Mouse (Mus musculus): Measurements from ENCODE around the gene Trpm1.

The Trpm1 gene

GRCm38 (mm10) chr7:64231996-64232395 lies 78.4 kb downstream of the Trpm1 start:
- DNase-seq (ENCODE audit: low read depth, low spot score) = no peak

DNA sequence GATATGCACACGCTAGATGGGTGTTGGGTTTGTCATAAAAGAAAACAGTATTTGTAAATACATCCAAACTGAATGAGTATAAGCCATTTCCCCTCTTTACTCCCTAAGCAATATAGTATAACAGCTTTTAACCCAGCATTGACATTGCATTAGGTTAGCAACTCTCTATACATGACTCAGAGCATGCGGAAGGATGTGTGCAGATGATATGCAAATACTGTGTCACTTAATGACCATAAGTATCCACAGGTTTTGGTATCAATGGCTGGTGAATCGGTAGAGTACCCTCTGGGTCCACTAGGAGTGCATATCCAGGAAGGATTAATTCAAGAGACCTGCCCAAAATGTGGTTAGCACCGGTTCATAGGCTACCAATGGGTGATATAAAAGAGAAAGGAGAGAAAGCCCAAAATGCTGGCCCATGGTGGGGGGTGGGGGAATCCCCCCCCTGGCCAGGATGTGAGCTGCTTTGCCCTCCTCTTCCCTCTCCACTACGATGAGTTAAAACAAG lies 80.7 kb downstream of the Trpm1 start:
- no peak for DNase-seq (ENCODE audit: low read depth, low spot score)

DNA sequence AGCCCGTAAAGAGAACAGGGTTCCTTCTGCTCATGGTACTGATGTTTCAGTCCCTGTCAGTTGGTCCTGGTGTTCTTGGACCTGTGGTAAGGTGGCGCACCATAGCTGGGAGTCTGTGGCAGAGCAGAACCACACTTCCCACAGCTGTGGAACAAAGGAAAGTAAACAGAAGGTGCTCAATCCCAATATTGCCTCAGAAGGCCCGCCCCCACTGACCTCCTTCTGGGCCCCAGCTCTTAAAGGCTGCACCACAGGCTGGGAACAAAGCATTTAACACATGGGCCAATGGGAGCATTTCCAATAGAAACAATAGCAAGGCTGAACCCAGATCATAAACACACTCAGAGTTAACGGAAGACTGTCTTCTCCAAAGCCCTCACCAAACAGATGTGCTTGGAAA lies 82.9 kb downstream of the Trpm1 start:
- DNase-seq (ENCODE audit: low read depth, low spot score) = no peak

- no peak for DNase-seq (ENCODE audit: low read depth, low spot score)
These were observed 84.1 kb downstream of the Trpm1 start for GRCm38 (mm10) chr7:64237747-64238146.

- no peak for DNase-seq (ENCODE audit: low read depth, low spot score)
These were observed 84.9 kb downstream of the Trpm1 start for GRCm38 (mm10) chr7:64238410-64239086.

DNA sequence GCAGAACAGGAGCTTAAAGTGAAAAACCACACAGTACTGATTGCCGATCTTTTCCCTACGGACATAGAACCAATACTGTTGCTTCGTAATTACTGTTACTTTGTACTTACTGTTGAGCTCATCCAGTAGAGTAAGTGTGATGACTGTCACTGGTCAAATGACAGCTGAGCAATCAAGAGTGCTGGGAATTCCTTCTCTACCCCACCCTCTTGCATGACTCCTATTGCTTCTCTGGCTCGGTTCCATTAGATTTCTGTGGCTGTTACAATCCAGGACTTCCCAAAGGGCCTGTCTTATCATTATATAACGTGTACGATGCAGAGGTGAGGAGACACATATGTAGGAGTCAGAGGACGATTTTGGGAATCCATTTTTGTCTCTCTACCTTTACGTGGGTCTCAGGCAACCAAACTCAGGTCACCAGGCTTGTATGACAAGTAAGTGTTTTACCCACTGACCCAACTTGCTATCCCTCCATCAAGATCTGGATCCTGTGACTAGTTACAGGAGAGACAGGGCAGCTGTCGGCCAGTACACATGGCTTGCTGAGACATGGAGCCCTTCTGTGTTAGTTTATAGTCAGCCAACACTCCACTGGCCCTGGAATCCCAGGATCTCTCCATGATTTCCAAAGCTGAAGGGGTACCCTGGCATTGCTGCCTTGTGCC lies 85.6 kb downstream of the Trpm1 start:
- DNase-seq (ENCODE audit: low read depth, low spot score) = no peak

DNA sequence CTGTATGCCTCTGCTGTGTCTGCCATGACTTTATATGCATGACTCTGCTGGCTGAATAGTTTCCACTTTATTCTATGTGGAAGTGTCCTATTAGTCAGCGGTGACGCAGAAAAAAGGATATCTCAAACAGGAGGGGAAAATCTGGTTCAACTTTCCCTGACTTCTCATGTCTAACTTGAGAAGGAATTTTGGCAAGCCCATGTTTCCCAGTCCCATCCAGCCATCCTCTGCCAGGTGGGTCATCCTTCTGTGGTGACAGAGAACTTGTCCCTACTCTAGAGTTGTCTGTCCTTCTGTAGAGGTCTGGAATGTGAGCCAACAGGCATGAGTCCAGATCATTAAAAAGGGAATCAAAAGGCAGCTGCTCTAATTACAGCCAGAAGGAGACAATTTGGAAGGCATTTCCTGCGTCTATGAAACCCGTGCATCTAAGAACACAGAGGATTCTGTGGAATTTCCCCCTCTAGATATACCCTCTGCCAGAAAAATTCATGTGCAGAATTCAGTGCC lies 86.2 kb downstream of the Trpm1 start:
- DNase-seq (ENCODE audit: low read depth, low spot score) = peak; percentile 26

DNA sequence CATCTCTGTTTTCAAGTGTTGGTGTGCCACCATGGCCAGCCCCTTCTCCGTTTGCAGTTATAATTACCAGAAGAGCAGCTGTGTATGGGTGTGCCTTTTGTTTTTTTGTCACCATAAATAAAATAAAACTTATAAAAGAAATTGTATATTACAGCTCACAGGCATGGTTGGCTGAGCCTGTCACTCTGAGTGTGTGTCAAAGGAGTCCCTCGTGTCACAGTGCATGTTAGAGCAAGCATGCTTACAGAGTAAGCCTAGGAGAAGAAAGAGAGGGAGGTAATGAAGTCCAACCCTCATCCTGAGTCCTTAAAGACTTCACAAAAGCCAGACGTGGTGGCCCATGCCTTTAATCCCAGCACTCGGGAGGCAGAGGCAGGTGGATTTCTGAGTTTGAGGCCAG lies 88.8 kb downstream of the Trpm1 start:
- no peak for DNase-seq (ENCODE audit: low read depth, low spot score)

DNA sequence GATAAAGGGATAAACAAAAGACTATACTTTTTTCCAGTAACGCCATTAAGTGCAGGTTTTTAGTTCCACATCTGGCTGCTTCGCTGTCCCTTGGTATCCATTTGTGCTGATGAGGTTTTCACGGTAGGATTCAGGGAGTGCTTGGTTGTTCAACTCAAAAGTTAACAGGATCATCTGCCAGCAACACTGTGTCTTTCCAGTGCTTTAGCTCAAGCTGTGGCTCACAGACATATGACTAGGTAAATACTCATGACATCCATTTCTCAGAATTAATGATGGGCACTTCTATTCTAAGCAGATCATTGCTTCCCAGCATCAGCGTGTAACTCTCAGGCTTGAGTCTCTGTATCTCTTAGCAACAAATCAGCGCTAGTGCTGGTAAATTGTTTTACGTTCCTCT lies 90.7 kb downstream of the Trpm1 start:
- no peak for DNase-seq (ENCODE audit: low read depth, low spot score)

DNA sequence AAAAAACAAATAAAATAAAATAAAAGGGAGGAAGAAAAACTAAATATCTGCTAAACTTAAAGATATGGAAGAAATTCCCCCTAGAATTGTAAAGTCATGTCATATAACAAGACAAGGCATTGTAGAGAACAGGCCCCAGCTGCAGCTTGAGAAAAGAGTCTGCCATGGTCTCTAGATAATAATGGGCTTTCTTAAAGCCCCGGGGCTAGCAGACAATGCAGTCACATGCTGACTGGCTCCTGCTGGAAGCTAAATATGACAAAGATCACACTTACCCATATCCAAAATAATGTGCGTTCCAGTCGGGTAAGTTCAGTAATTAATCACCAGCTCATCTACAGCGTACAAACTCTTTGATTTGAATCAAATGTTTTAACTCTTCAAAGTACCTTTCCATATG lies 93.1 kb downstream of the Trpm1 start:
- no peak for DNase-seq (ENCODE audit: low read depth, low spot score)

- DNase-seq (ENCODE audit: low read depth, low spot score) = no peak
These were observed 94.7 kb downstream of the Trpm1 start for GRCm38 (mm10) chr7:64248352-64248751.

DNA sequence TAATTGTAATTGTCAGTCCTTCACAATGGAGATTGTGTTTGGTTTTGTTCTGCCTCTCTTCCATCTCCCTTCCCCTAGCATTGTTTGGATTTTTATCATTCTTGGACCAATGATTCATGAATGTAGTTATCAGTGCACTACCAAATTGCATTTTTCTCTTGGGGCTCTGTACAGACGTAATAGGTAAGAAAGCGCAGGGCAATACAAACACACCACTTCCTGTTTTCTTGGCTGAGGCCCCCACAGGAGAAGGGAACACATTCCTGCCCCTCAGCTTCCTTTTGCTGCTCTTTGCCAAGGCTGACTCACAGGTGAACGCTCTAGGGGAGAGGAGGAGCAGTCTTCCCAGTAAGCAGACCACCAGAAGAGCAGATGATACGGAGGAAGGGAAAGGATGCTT lies 96.1 kb downstream of the Trpm1 start:
- DNase-seq (ENCODE audit: low read depth, low spot score) = no peak

GRCm38 (mm10) chr7:64250417-64250816 lies 96.8 kb downstream of the Trpm1 start:
- DNase-seq (ENCODE audit: low read depth, low spot score) = no peak

DNA sequence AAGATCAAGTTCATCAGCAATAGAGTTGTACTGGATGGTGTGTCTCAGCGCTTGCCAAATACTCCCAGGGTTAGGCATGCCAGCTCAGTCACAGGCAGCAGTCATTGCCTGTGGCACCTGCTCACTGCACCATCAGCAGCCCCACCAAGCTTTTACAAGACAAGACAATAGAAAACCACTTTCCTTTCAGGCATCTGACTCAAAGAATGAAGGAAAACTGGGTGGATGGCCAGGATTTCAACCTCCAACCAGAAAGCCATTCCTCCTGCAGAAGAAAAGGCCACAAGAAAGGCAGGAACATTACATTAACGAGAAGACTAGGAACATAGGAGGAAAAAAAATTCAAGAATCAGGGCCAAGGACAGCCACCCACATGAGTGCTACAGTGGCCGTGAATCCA lies 100.1 kb downstream of the Trpm1 start:
- no peak for DNase-seq (ENCODE audit: low read depth, low spot score)

GRCm38 (mm10) chr7:64265502-64266279 lies 112.1 kb downstream of the Trpm1 start:
- peak; percentile 84 for DNase-seq (ENCODE audit: low read depth, low spot score)

- DNase-seq (ENCODE audit: low read depth, low spot score) = no peak
These were observed 113.0 kb downstream of the Trpm1 start for GRCm38 (mm10) chr7:64266587-64266986.

GRCm38 (mm10) chr7:64271926-64272325 lies 118.3 kb downstream of the Trpm1 start:
- no peak for DNase-seq (ENCODE audit: low read depth, low spot score)

DNA sequence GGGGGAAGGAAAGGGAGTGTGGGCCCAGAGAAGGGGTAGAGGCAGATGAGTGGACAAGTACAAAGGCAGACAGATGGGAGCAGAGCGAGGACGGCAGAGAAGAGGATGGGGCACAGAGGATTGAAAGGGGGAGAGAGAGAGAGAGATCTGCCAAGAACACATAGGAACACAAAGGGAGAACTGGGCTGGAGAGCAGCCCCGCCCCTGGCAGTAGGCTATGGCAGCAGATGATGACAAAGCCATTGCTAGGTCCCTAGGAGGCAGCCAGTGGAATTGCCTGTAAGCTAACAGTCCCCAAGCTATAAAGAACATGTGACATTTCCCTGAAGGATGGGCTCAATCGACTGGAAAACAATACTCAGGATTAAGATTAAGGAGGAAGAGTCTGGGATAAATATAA lies 121.9 kb downstream of the Trpm1 start:
- no peak for DNase-seq (ENCODE audit: low read depth, low spot score)

DNA sequence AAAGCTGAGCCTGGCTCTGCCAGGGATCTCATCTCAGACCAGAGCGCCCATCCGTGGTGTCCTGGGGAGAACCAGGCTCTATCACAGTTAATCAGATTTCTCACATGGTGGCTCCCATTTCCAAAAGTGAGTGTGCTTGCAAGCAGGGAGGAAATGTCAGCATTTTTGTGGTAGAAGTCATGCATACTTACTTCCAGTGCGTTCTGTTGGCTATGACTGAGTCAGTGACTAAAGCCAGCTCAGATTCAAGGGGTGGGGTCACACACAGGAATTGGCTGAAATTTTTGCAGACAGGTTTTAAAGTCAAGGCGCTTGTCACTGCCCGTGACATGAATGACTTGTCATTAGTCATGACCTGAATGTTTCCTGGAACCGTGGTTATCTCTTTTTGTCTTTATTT lies 123.3 kb downstream of the Trpm1 start:
- no peak for DNase-seq (ENCODE audit: low read depth, low spot score)

GRCm38 (mm10) chr7:64278526-64278925 lies 124.9 kb downstream of the Trpm1 start:
- no peak for DNase-seq (ENCODE audit: low read depth, low spot score)

DNA sequence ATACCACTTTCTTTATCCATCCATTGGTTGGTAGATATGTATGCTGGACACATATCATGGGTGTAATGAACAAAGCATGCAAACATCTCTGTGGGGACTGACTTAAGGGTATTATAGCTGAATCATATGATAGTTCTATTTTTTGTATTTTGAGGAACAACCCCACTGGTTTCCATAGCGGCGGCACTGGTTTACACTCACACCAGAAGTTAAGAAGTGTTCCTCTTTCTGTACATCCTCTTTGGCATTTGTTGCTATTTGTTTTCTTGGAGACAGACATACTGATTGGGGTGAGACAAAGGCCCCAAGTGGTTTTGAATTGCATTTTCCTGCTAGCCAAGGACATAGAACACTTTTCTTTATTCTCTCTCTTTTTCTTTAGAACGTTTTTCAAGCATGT lies 125.9 kb downstream of the Trpm1 start:
- DNase-seq (ENCODE audit: low read depth, low spot score) = peak; percentile 27

DNA sequence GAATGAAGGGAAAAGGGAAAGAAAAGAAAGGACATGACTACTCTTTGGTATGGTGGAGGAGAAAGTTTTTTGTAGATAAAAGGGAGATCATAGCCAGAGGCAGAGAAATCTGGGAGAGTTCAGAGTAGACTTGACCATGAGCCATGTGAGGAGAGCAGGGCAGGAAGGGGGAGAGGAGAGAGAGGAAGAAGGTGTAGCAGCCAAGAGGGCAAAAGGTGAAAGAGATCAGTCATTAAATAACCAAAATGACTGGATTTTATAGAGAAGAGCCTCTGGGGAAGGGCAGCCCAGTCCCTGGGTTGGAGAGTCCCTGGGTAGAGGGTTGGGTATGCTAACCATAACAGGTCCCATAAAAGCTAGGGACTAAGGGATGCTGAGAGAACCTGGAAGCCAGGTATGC lies 132.9 kb downstream of the Trpm1 start:
- no peak for DNase-seq (ENCODE audit: low read depth, low spot score)
